Mouse (Mus musculus): ENCODE measurements around the gene Lamc2. TPM values are rescaled to one million over a fixed set of nuclear protein-coding genes. Genes with fewer than 3 reads are reported as not detected.

Lamc2 gene
- total and polyA plus RNA-seq, 3 experiments, result 0.03 to 0.04 TPM; not detected in 1

DNA sequence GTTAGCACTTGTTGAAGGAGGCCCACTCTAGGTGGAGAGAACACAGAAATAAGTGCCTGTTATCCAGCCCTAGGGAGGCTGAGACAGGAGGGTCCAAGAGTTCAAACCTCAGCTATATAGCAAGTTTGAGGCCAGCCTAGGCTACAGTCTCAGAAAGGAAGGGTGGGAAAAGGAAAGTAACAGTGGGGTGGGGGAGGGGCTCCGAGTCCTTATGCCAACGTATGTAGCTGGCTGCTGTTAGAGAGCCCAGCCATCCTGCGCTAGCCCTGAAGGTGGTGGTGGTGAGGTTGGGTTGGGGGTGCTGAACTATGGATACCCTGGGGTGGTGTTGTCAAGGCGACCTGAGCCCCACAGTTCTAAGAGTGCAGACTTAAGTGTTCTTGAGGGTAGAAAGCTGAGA is 92.7 kb downstream of the Lamc2 start:
- no peak overlapping the region for H3K4me3 ChIP-seq (ENCODE audit: control insufficient read depth in 1 of 2, insufficient read depth in 1 of 2, low read depth in 2 of 2, low read length in 2 of 2)
- H3K36me3 ChIP-seq (ENCODE audit: control insufficient read depth in 1 of 2, insufficient read depth in 2 of 2, low read length in 2 of 2), result peaks cover 0 to 7% of the 10 kb centered on the region in 2 experiments; a peak in 2 of 4 replicates

DNA sequence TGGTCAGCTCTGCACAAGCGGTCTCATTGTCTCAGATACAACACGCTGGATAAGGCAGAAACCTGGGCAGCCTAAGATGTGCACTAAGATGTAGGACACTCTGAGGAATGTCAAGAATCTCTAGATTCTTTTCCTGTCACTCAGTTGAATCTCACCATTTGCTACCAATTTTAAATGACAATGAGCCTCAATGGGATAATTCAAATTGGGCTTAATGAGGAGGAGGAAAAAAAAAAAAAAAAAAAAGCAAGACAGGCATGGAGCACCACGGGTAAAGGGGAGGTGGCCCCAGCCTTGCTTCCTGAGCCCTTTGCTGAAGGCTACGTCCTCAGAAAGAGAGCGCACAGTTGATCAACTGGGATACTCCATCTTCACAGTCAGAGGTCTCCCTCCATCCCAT is 93.1 kb downstream of the Lamc2 start:
- Histone ChIP-seq H3K4me3 (ENCODE audit: control insufficient read depth in 1 of 2, insufficient read depth in 1 of 2, low read depth in 2 of 2, low read length in 2 of 2) (no peak overlapping the region), H3K4me1 (ENCODE audit: control insufficient read depth in 1 of 2, insufficient read depth in 2 of 2, low read length in 2 of 2) (peaks cover 2 to 17% of the 10 kb centered on the region in 2 experiments; a peak in 3 of 4 replicates), H3K36me3 (ENCODE audit: control insufficient read depth in 1 of 2, insufficient read depth in 2 of 2, low read length in 2 of 2) (peaks cover 0 to 7% of the 10 kb centered on the region in 2 experiments; a peak in 2 of 4 replicates), H3K9me3 (replicated peaks; ENCODE audit: insufficient read depth, low read length) (no peaks in the 10 kb centered on the region), H3K27ac (ENCODE audit: control insufficient read depth, low read depth, low read length) (no peak overlapping the region), H3K79me2 (ENCODE audit: control insufficient read depth, insufficient read depth, low read length, poor library complexity) (no peaks in the 10 kb centered on the region), H3K27me3 (ENCODE audit: control insufficient read depth in 1 of 2, insufficient read depth in 2 of 2, low read length in 2 of 2) (no peaks in the 10 kb centered on the region), H3K9ac (ENCODE audit: control insufficient read depth, low read depth, low read length, poor library complexity, severe bottlenecking) (no peak overlapping the region)
- DNase-seq (ENCODE audit: low read depth, low spot score), result no peak
- TF ChIP-seq MXI1 (IDR thresholded peaks at IDR 0.05; ENCODE audit: low read depth, low read length), result no peak
- no peak for TF ChIP-seq MAFK (IDR thresholded peaks at IDR 0.05; ENCODE audit: borderline replicate concordance, low read depth, low read length)
- TF ChIP-seq SMC3 (IDR thresholded peaks at IDR 0.05; ENCODE audit: low read depth, low read length), result no peak
- no peak for TF ChIP-seq JUND (IDR thresholded peaks at IDR 0.05; ENCODE audit: low read depth, low read length)
- TF ChIP-seq USF2 (IDR thresholded peaks at IDR 0.05; ENCODE audit: borderline replicate concordance in 1 of 2, insufficient read depth in 1 of 2, low read depth in 1 of 2, low read length in 2 of 2), result no peak
- no peak for TF ChIP-seq RCOR1 (IDR thresholded peaks at IDR 0.05; ENCODE audit: low read depth, low read length)
- TF ChIP-seq GABPA (IDR thresholded peaks at IDR 0.05; ENCODE audit: low read depth, low read length), result no peak
- TF ChIP-seq CHD2 (IDR thresholded peaks at IDR 0.05; ENCODE audit: low read length), result no peak
- TF ChIP-seq NELFE (IDR thresholded peaks at IDR 0.05; ENCODE audit: low read depth, low read length), result no peak
- TF ChIP-seq BHLHE40 (IDR thresholded peaks at IDR 0.05; ENCODE audit: borderline replicate concordance, low read depth, low read length), result no peak
- TF ChIP-seq CTCF (IDR thresholded peaks at IDR 0.05 in 2 of 3, conservative IDR thresholded peaks at IDR 0.05 in 1 of 3; ENCODE audit: control insufficient read depth in 1 of 3, insufficient read depth in 1 of 3, low read depth in 2 of 3, low read length in 3 of 3, poor library complexity in 1 of 3, severe bottlenecking in 1 of 3), result no peak
- TF ChIP-seq GATA1 (IDR thresholded peaks at IDR 0.05; ENCODE audit: low read depth, low read length), result no peak
- no peak for TF ChIP-seq POLR2AphosphoS2 (IDR thresholded peaks at IDR 0.05; ENCODE audit: low read length)
- TF ChIP-seq EP300 (IDR thresholded peaks at IDR 0.05; ENCODE audit: low read depth in 1 of 2, low read length in 2 of 2), result no peak
- no peak for TF ChIP-seq ETS1 (IDR thresholded peaks at IDR 0.05; ENCODE audit: low read depth, low read length)
- no peak for TF ChIP-seq E2F4 (IDR thresholded peaks at IDR 0.05; ENCODE audit: borderline replicate concordance, low read depth, low read length)

More for the DNA sequence above, 92.7 kb downstream of the Lamc2 start:
- DNase-seq (ENCODE audit: low read depth, low spot score), result no peak
- no peak overlapping the region for H3K9ac ChIP-seq (ENCODE audit: control insufficient read depth, low read depth, low read length, poor library complexity, severe bottlenecking)
- H3K79me2 ChIP-seq (ENCODE audit: control insufficient read depth, insufficient read depth, low read length, poor library complexity), result no peaks in the 10 kb centered on the region
- TF ChIP-seq EP300 (IDR thresholded peaks at IDR 0.05; ENCODE audit: low read depth in 1 of 2, low read length in 2 of 2) (no peak), POLR2AphosphoS2 (IDR thresholded peaks at IDR 0.05; ENCODE audit: low read length) (no peak), ZMIZ1 (IDR thresholded peaks at IDR 0.05; ENCODE audit: low read depth, low read length) (no peak), USF2 (IDR thresholded peaks at IDR 0.05; ENCODE audit: borderline replicate concordance in 1 of 2, insufficient read depth in 1 of 2, low read depth in 1 of 2, low read length in 2 of 2) (no peak), TBP (IDR thresholded peaks at IDR 0.05; ENCODE audit: low read depth, low read length) (no peak), GABPA (IDR thresholded peaks at IDR 0.05; ENCODE audit: low read depth, low read length) (no peak), BHLHE40 (IDR thresholded peaks at IDR 0.05; ENCODE audit: borderline replicate concordance, low read depth, low read length) (no peak), CTCF (IDR thresholded peaks at IDR 0.05 in 2 of 3, conservative IDR thresholded peaks at IDR 0.05 in 1 of 3; ENCODE audit: control insufficient read depth in 1 of 3, insufficient read depth in 1 of 3, low read depth in 2 of 3, low read length in 3 of 3, poor library complexity in 1 of 3, severe bottlenecking in 1 of 3) (no peak), MXI1 (IDR thresholded peaks at IDR 0.05; ENCODE audit: low read depth, low read length) (no peak), MAZ (IDR thresholded peaks at IDR 0.05; ENCODE audit: low read depth, low read length) (no peak), ELF1 (IDR thresholded peaks at IDR 0.05; ENCODE audit: low read depth, low read length) (no peak), ZNF384 (IDR thresholded peaks at IDR 0.05; ENCODE audit: low read depth, low read length) (no peak)
- H3K27me3 ChIP-seq (ENCODE audit: control insufficient read depth in 1 of 2, insufficient read depth in 2 of 2, low read length in 2 of 2), result no peaks in the 10 kb centered on the region
- H3K9me3 ChIP-seq (replicated peaks; ENCODE audit: insufficient read depth, low read length), result no peaks in the 10 kb centered on the region
- no peak overlapping the region for H3K27ac ChIP-seq (ENCODE audit: control insufficient read depth, low read depth, low read length)
- peaks cover 2 to 17% of the 10 kb centered on the region in 2 experiments; a peak in 3 of 4 replicates for H3K4me1 ChIP-seq (ENCODE audit: control insufficient read depth in 1 of 2, insufficient read depth in 2 of 2, low read length in 2 of 2)

Measured in MEL (cell line).